Mouse (Mus musculus) kidney, postnatal 4 days (tissue): ENCODE data around the gene Thumpd3.

Experiments used
- DNase-seq, 2 experiments: peaks; one replicate each; pipeline ENCODE4 v3.0.0; 2021; ENCODE audit warnings: mixed read lengths in 2 of 2

Gene Thumpd3

DNA sequence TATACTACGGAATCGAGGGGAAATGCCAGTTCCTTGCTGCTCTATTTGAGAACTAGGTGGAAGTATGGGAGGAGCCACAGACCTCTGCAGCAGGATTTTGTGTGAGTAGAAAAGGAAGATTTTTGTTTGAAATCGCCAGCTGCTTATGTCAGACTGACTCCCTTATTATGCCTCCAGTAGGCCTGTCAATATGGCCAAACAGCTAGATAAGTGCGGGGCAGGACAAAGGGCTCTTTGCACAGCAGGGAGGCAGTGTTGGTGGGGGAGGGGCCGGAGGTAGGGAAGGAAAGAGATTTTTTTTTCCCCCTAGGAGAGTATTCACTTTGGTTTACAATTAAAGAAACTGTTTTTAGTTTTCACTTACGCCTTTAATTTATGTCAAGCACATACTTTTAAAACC lies 36.2 kb downstream of the Thumpd3 start:
- DNase-seq = peak; percentile 45 to 55

DNA sequence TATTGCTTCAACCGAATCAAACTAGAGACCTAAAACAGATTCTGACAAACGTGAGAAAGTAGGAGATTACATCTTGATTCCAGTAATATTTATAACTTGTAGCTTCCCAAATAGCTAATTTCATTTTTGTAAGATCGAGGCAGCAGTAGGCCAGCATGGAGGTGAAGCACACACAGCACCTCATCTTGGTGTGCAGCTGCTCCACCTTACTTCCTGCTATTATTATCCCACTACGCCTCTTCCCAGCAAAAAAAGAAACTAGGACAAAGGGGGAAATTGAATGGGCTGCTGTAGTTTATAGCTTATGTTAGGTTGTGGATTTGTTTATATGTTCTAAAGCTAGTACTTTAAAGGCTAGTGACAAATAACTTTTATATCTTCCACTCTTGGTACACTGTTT lies 38.6 kb downstream of the Thumpd3 start:
- no peak for DNase-seq

DNA sequence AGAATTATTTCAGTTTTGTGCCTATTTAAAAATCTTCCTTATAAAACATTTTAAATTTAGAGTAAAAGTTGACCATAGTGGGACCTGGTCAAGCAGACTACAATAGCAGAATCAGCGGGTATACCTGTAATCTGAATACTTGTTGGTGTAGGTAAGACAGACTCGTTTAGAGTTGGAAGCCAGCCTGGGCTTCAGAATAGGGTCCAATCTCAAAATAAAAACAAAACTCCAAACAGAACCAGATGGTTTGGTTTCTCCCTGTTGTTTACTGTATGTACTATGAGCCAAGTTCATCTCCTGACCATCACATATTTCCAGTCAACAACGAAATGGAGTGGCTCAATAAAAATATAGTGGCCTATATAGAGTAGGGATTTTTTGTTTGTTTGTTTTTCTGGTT lies 47.2 kb downstream of the Thumpd3 start:
- DNase-seq = no peak

- DNase-seq = no peak
Observed at GRCm38 (mm10) chr6:113095547-113095946, 49.5 kb downstream of the Thumpd3 start.

DNA sequence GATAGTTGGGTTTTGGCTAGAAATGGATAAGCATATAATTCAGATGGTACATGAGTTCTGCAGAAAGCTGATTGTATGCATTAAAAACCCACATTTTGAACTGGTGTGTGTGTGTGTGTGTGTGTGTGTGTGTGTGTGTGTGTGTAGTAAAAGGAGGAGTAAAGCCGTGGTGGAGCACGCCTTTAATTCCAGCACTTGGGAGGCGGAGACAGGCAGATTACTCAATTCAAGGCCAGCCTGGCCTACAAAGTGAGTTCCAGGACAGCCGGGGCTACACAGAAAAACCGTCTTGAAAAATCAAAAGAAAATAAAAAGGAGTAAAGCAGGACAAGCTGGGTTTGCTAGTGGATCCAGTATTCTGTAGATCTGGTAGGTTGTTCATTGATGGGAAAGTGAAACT lies 51.6 kb downstream of the Thumpd3 start:
- no peak for DNase-seq

DNA sequence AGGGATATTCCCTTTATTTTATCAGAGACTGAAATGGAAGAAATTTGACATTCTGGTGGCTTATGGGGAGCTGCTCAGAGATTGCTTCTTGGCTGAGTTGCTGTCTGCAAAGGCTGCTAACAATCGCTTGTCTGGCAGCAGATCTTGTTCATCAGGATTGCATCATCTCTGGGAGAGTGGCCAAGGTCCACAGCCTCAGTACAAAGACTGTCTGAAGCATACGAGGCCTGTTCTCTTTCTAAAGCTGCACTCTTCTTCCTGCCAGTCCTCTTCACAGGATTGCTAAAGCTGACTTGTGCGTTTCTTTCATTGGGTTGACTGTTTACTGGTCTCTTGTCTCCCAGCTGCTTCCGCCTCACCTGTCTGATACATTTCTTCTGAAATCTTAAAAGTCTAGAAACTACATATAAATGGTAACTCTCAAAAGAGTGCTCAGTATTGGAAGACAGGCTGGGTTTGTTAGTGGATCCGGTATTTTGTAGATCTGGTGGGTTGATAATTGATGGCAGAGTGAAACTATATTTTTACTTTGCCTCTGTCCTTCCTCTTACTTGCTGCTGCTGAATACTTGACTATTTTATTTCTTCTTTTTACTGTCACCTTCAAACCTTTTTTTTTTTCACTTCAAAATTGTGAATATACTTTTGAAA lies 53.7 kb downstream of the Thumpd3 start:
- peak; percentile 88 to 91 for DNase-seq

DNA sequence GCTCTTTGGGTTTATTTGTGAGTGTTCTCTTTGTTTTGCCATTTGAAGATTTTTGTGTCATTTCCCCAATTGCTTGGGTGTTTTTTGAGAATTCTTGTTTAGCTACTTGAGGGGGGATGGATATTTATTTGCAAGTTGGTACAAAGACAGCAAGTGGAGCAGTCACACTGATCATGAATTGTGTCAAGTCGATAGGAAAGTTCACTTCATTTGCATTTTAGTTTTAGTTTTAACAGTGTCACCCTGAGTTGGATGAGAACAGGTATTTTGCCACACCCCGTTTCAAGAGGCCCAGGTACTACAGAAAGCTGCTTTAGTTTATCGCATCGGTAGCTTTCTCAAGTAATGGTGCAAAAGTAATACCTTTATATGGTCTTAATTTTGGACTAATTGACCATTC lies 56.5 kb downstream of the Thumpd3 start:
- no peak for DNase-seq

DNA sequence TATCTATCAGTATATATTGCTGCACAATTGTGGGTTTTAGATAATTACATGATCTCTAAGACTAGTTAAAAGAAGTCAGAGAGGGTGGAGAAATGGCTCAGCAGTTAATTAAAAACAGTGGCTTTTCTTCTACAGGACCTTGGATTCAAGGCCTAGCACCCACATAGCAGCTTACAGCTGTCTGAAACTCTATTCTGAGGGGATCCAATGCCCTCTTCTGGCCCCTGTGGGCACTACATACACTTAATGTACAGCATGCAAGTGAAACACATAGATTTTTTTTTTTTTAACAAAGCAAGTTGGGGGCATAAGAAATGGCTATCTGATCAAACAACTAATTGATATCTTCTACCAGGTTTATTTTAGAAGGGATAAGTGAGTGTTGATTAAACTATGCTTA lies 57.7 kb downstream of the Thumpd3 start:
- DNase-seq = peak; percentile 75 to 81

DNA sequence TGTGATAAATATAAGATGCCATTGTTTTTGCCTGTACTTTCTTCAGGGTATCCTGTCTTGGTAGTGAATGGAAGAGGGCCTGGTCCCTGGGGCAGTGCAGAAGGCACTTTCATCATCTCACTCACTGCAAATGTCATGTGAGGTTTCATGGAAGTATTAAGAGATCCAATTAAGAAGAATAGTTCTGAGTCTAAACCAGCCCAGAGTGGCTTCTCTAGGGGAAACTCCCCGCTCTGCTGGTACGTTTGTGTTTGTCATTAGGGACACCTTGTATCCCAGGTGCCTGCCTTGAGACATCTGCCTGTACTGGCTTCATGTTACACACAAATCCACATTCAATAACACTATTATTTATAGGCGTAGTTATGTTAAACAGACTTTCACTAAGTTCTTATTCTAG lies 63.4 kb downstream of the Thumpd3 start:
- no peak for DNase-seq

DNA sequence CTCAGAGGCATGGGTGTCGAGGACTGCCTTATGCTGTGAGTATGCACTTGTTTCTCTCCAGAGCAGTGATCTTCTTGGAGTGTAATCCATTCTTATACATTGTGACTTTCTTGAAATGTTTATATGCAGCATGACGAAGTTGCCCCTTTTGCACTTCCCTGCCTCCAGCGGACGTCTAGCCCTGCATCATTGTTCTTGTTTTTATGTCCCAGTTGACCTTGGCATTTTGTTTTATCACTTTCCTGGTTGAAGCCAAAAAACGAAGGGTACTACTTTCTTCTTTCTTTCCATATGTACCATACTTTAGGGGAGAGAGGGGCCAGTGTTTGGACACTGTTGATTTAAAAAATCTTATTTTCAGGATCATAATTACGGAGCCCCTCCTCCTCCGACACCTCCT lies 63.9 kb downstream of the Thumpd3 start:
- no peak for DNase-seq
